In the genomic region with DNA sequence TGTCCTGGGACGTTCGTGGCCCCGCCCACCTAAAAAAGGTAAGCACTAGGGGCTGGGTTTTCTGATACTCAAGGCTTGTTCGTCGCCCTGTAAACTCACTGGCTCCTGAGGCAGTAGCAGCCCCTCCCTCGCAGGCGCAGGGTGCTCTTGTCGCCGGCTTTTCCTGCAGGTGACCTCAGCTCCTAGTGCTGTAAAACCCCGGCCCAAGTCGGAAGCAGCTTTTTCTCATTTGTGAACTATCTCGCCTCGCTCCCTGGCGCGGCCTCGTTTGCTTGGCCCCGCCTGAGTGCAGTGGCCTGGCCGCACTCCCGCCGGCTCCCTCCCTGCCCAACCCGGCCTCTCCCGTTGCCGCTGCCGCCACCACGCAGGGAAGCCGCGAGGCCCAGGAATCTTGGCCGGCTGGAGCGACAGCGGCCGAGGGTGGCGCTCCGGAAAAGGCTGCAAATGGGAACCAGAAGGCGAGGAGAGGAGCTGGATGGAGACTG, we compare ENCODE assay signal across 9 mouse cellular contexts. TPM values are rescaled to one million over a fixed set of nuclear protein-coding genes. Genes with fewer than 3 reads are reported as not detected.
DNase-seq lines count a peak whose midpoint lies in the region; ATAC-seq and TF ChIP-seq lines count a peak whose summit lies in the region.
"Had no signal": no experiment of that assay in that cellular context is flagged by ENCODE, and none has a peak within 500 bp of the region (broad histone marks: within the 10 kb centered on the region; RNA-seq: fewer than 3 reads in every experiment).

No protein-coding gene starts in this region.

- peak overlapping the region; percentile 54 for H3K9ac ChIP-seq in lung, embryonic 14.5 days

- 1% methylated on average over 34 of the region's 34 CpGs for WGBS in lung, embryonic 14.5 days

- TF ChIP-seq CTCF in lung, embryonic 14.5 days (IDR thresholded peaks at IDR 0.05; ENCODE audit: low read depth) = no peak

- DNase-seq in thymus, postnatal 4 days = peak; percentile 44
- no peak for DNase-seq in thymus, postnatal 14 days
- DNase-seq in embryo, embryonic 9.5 days (ENCODE audit: extremely low spot score) = peak; percentile 67
- peak; percentile 53 to 60 for DNase-seq in heart, adult 9 months (ENCODE audit: low spot score in 2 of 2)
- peak; percentile 67 for DNase-seq in kidney, adult 18-20 months
- DNase-seq in lung, embryonic 14.5 days = peak; percentile 71
- DNase-seq in ovary, postnatal 10 days (ENCODE audit: low spot score) = peak; percentile 44
- no peak for DNase-seq in spleen, postnatal 4 days (ENCODE audit: low spot score in 2 of 2)

- H3K36me3 ChIP-seq in lung, embryonic 14.5 days (ENCODE audit: insufficient read depth) = no peaks in the 10 kb centered on the region

- H3K4me2 ChIP-seq in lung, embryonic 14.5 days = peak overlapping the region; percentile 62

- H3K9me3 ChIP-seq in lung, embryonic 14.5 days (ENCODE audit: low read depth, low read length) = no peaks in the 10 kb centered on the region

- H3K4me3 ChIP-seq in lung, embryonic 14.5 days (ENCODE audit: low read depth, low read length) = peak overlapping the region; percentile 31
- H3K4me3 ChIP-seq: myocyte had no signal

- peaks cover 11% of the 10 kb centered on the region for H3K4me1 ChIP-seq in lung, embryonic 14.5 days (ENCODE audit: insufficient read depth)

- peaks cover 41% of the 10 kb centered on the region for H3K27me3 ChIP-seq in lung, embryonic 14.5 days (ENCODE audit: insufficient read depth, low read length)

- peak; percentile 60; the same call in 1 of the 2 replicates for ATAC-seq in lung, embryonic 14.5 days (ENCODE audit: insufficient read depth)

- peak overlapping the region; percentile 50; the same call in 1 of the 2 replicates for H3K27ac ChIP-seq in lung, embryonic 14.5 days (ENCODE audit: low read depth)

RNA-seq across cellular contexts. Expression of a gene that starts 10.1 kb away (rescaled TPM):
- polyA plus RNA-seq in lung, embryonic 14.5 days (2014; fragmentation: Nextera tagmentation; extraction: Ambion mirVana) = 4.0 and 5.2 TPM in 2 replicates

RNA-seq across cellular contexts. Expression of a gene that starts 24.8 kb away (rescaled TPM):
- polyA plus RNA-seq in lung, embryonic 14.5 days (2014; fragmentation: Nextera tagmentation; extraction: Ambion mirVana) = 52.8 and 56.8 TPM in 2 replicates

RNA-seq across cellular contexts. Expression of a gene that starts 28.8 kb away (rescaled TPM):
- polyA plus RNA-seq in lung, embryonic 14.5 days (2014; fragmentation: Nextera tagmentation; extraction: Ambion mirVana) = 1.3 and 2.5 TPM in 2 replicates

RNA-seq across cellular contexts. Expression of a gene that starts 34.5 kb away (rescaled TPM):
- polyA plus RNA-seq in lung, embryonic 14.5 days (2014; fragmentation: Nextera tagmentation; extraction: Ambion mirVana) = 26.7 and 28.9 TPM in 2 replicates

RNA-seq across cellular contexts. Expression of a gene that starts 40.5 kb away (rescaled TPM):
- polyA plus RNA-seq in lung, embryonic 14.5 days (2014; fragmentation: Nextera tagmentation; extraction: Ambion mirVana) = 50.7 and 61.1 TPM in 2 replicates

Comparison
In these comparisons a context has a peak if more than half of its experiments do, and no peak if none do; other contexts are left out.
1. DNase-seq: peak in thymus, postnatal 4 days (single experiment), embryo, embryonic 9.5 days (single experiment), heart, adult 9 months (2 of 2), kidney, adult 18-20 months (single experiment), lung, embryonic 14.5 days (single experiment) and ovary, postnatal 10 days (single experiment); none in thymus, postnatal 14 days (single experiment) and spleen, postnatal 4 days (0 of 2).